Mouse (Mus musculus) cerebellum, adult (tissue): Measurements from ENCODE around the gene Ntrk3.

ENCODE experiments used
- ATAC-seq: cut with Nextera tagmentation; 2 replicates; pipeline ENCODE4 v1.9.2; 2017; ENCODE audit warnings: mild to moderate bottlenecking, moderate library complexity, mixed read lengths; ENCODE audit not compliant: insufficient number of reproducible peaks, low FRiP score, low TSS enrichment

Ntrk3 gene

GRCm38 (mm10) chr7:78652296-78652695 is 85.5 kb downstream of the Ntrk3 start:
- ATAC-seq, result no peak

- ATAC-seq, result no peak
Measured at GRCm38 (mm10) chr7:78651540-78651939, 86.3 kb downstream of the Ntrk3 start.

GRCm38 (mm10) chr7:78643667-78644066 is 94.1 kb downstream of the Ntrk3 start:
- ATAC-seq, result no peak

GRCm38 (mm10) chr7:78623686-78624085 is 114.1 kb downstream of the Ntrk3 start:
- ATAC-seq, result no peak

GRCm38 (mm10) chr7:78621115-78621514 is 116.7 kb downstream of the Ntrk3 start:
- ATAC-seq, result no peak

GRCm38 (mm10) chr7:78619818-78620577 is 117.8 kb downstream of the Ntrk3 start:
- peak; percentile 32 for ATAC-seq

- ATAC-seq, result no peak
Measured at GRCm38 (mm10) chr7:78605538-78606130, 132.2 kb downstream of the Ntrk3 start.

GRCm38 (mm10) chr7:78603922-78604321 is 133.9 kb downstream of the Ntrk3 start:
- no peak for ATAC-seq

GRCm38 (mm10) chr7:78601851-78602250 is 136.0 kb downstream of the Ntrk3 start:
- ATAC-seq, result no peak

- ATAC-seq, result no peak
Measured at GRCm38 (mm10) chr7:78600886-78601285, 136.9 kb downstream of the Ntrk3 start.

- ATAC-seq, result no peak
Measured at GRCm38 (mm10) chr7:78599941-78600677, 137.7 kb downstream of the Ntrk3 start.

GRCm38 (mm10) chr7:78598147-78598546 is 139.7 kb downstream of the Ntrk3 start:
- no peak for ATAC-seq

GRCm38 (mm10) chr7:78597251-78598129 is 140.3 kb downstream of the Ntrk3 start:
- ATAC-seq, result no peak

- ATAC-seq, result no peak
Measured at GRCm38 (mm10) chr7:78596556-78596955, 141.3 kb downstream of the Ntrk3 start.

- ATAC-seq, result peak; percentile 78
Measured at GRCm38 (mm10) chr7:78595895-78596294, 141.9 kb downstream of the Ntrk3 start.

- ATAC-seq, result no peak
Measured at GRCm38 (mm10) chr7:78592948-78593347, 144.9 kb downstream of the Ntrk3 start.

GRCm38 (mm10) chr7:78592172-78592571 is 145.6 kb downstream of the Ntrk3 start:
- no peak for ATAC-seq

- ATAC-seq, result no peak
Measured at GRCm38 (mm10) chr7:78589766-78590165, 148.0 kb downstream of the Ntrk3 start.

GRCm38 (mm10) chr7:78586800-78587199 is 151.0 kb downstream of the Ntrk3 start:
- ATAC-seq, result peak; percentile 48; the same call in 1 of the 2 replicates

GRCm38 (mm10) chr7:78585960-78586359 is 151.9 kb downstream of the Ntrk3 start:
- no peak for ATAC-seq
